Mouse (Mus musculus) heart, adult 9 months (tissue): Measurements from ENCODE around the gene Gm10424.
"Not testable (repeated sequence)": the region's sequence is repeated elsewhere in the genome, so short reads cannot be mapped to it uniquely, and the experiment has no call there.

Experiments
- DNase-seq, 2 experiments: peaks; one replicate each; pipeline ENCODE4 v3.0.0; 2022; ENCODE audit warnings: low spot score in 2 of 2

The Gm10424 gene

DNA sequence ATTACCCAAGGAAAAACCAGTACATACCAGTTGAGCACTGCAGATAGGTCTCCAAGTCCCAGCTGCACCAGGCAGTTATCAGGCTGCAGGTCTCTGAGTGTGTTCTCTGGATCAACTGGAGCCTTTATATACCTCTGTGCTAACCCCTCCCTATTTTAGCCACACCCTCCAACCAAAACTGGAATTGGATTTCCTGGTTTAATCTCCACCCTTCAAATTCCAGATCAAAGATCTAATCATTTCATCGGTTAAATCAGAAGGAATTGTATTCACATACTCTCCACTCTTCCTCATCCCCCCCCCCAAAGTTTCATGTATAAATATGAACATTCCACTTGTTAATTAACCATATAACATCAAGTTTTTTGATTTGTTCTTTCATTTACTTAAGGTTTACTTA is at the start of gene Gm10424:
Gene Gm10424, minus strand, starts transcription at position 101 of the 400 bp plus-strand sequence.
- DNase-seq = not testable (repeated sequence)

DNA sequence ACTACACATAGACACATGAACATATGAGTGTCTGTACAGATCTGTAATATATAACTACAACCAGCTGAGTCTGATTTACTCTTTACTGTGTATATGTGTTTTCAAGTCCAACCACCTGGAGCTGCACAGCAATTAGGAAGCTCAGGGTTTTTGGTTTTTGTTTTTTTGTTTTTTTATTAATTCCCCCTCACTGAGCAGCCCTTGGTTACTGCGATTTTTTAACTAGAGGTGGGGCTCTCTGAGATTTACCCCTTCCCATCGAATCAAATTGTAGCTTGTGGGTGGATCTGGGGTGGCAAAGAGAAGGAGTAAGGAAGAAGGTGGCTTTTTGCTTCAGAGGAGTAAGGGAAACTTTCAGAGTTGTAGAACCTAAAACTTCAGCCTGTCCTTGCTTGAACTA is 33.0 kb upstream of the Gm10424 start, which contains the start of gene Gm3259:
Gene Gm3259, plus strand, starts transcription at position 301 of the 400 bp plus-strand sequence.
- not testable (repeated sequence) for DNase-seq
